In the genomic region with DNA sequence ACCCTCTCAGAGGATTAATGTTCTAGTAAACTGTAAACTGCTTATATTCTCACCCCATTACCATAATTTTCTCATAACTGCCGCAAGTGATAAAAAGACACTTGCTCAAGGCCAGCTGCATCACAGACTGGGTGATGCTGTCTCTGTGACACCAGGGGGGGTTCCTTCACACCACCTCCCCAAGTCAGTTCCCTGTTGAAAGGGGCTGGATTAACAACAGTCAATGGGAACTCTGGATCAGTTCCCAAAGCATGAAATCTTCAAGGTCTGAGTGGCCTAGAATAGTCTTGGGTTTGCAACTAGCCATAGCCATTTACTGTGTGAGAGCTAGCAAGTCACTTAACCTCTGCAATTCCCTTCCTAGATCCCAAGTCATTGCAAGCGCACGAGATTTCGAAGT, we compare ENCODE assay signal across 10 mouse cellular contexts.
"Had no signal": no experiment of that assay in that cellular context is flagged by ENCODE, and none has a peak within 500 bp of the region (broad histone marks: within the 10 kb centered on the region; RNA-seq: fewer than 3 reads in every experiment).

No protein-coding gene starts in this region.

- ATAC-seq: midbrain, embryonic 13.5 days had no signal

- H3K9me3 ChIP-seq: limb, embryonic 10.5 days; liver, embryonic 15.5 days; lung, embryonic 15.5 days; midbrain, embryonic 13.5 days had no signal

- H3K4me3 ChIP-seq: left cerebral cortex, adult 2 months; limb, embryonic 10.5 days; liver, embryonic 15.5 days; lung, embryonic 15.5 days; midbrain, embryonic 13.5 days had no signal

- H3K4me1 ChIP-seq: liver, embryonic 15.5 days; lung, embryonic 15.5 days had no signal

- H3K27me3 ChIP-seq: liver, embryonic 15.5 days; lung, embryonic 15.5 days; midbrain, embryonic 13.5 days had no signal

- DNase-seq: kidney, adult 18-20 months; kidney, postnatal 10 days; right cerebral cortex, postnatal 14 days; thymus, postnatal 4 days had no signal

- H3K36me3 ChIP-seq: limb, embryonic 10.5 days; liver, embryonic 15.5 days; lung, embryonic 15.5 days; midbrain, embryonic 13.5 days had no signal

- H3K4me2 ChIP-seq: liver, embryonic 11.5 days; liver, embryonic 15.5 days; lung, embryonic 15.5 days; midbrain, embryonic 13.5 days had no signal

- H3K9ac ChIP-seq: liver, embryonic 15.5 days; lung, embryonic 15.5 days; midbrain, embryonic 13.5 days had no signal

- H3K27ac ChIP-seq: left cerebral cortex, adult 2 months; limb, embryonic 10.5 days; liver, embryonic 15.5 days; lung, embryonic 15.5 days; midbrain, embryonic 13.5 days had no signal
